Mouse (Mus musculus) thymus, postnatal 25 days (tissue): ENCODE results near the gene Aldob.
"Not testable (repeated sequence)": the region's sequence is repeated elsewhere in the genome, so short reads cannot be mapped to it uniquely, and the experiment has no call there.

Experiments
- DNase-seq: peaks from one replicate; pipeline ENCODE4 v3.0.0; 2022

Gene Aldob

DNA sequence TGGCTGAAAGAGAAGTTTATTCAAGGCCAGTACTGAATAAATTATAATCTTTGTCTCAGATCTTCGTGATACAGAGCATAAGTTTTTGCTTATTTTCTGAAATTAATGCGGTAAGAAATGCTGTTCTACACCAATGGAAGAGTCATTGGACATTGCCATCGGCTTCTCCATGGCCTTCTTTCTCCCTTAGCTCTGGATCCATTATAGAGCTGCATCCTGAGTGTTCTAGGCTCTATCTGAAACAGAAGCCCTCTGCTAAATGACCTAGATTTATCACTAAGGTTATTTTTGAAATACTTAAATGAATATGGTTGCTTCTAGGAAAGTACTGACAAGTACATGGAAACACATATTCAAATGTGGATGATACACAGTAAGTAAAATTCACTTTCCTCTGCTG, 14.3 kb downstream of the Aldob start:
- DNase-seq: no peak

DNA sequence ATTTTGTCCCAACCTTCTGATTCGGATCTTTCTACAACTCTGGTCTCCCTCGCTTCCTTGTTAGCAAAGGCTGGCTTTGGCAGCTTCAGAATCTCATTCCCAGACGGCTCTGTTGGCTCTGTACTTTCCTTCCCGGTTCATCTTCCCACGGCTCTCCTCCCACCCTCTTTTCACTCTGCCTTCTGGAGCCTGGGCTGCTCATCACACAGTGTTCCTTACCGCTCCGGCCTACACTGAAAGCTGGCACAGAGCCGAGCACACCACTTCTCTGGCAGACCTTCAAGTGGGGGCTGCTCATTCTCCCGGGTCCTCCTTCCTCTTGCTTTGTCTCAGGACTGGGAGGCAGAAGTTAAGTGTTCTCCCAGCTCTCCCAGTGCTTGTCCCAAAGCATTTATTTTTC, 26.8 kb downstream of the Aldob start:
- DNase-seq: no peak

GRCm38 (mm10) chr4:49521346-49521745, 28.0 kb downstream of the Aldob start:
- no peak for DNase-seq

GRCm38 (mm10) chr4:49520572-49521340, 28.6 kb downstream of the Aldob start, which contains the start of the genes Mrpl50 and Zfp189:
Mrpl50 (minus strand) TSS chr4:49521093.
Zfp189 (plus strand) TSS chr4:49521176.
- peak; percentile 91 for DNase-seq

- DNase-seq: no peak
These were observed 29.9 kb downstream of the Aldob start for GRCm38 (mm10) chr4:49519476-49519875.

DNA sequence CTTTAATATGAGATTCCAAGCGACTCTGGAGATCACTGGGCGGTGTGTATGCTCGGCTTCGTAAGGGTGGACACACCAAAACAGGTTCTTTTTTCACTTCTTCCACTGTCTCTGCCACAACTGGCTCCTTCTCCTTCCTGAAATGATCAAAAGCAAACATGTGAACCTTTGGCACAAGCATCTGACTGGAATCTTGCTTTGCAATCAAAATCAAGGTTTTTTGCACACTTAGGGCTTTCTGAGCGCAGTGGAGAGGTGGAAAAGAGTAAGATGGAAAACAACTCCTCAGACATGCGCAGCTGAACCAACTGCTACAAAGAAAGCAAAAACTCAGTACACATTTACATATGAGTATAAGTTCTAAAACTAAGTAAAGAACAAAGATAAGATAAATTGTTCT, 34.9 kb downstream of the Aldob start:
- DNase-seq: no peak

- DNase-seq: no peak
These were observed 36.7 kb downstream of the Aldob start for GRCm38 (mm10) chr4:49512636-49513035.

- DNase-seq: not testable (repeated sequence)
These were observed 39.0 kb downstream of the Aldob start for GRCm38 (mm10) chr4:49510236-49510835.

DNA sequence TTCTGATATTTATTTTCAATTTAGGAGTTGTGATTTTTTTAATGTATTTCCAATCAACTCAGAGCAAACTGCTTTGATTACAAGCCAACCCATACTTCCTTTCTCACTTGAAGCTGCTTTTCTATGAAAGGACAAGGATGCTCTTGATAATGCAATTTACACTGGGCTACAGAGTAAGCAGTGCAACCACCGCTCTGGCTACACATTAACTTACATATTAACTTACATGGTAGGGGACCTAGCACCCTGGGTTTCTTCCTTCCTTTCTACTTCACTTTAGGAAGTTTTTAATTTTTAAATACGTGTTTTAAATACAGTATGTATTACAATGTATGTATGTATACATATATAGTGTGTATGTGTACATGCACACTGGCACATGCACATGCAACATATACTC, 40.2 kb downstream of the Aldob start:
- DNase-seq: no peak

DNA sequence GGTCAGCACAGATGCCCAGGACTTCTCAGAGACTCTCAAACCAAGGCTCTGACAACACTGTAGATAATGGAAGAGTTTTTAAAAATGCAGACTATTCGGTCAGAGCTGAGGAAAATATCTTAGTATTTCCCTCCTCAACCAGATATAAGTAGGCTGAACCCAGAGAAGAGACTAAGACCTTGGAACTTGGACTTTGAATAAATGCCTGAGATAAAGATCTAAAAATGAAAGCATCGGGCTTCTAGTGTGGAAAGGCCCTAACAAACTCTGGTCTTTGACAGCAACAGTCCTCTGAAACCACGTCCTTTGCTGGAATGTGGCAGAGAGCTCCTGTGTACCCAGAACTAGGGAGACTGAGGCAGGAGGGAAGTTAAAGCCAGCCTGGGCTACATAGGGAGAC, 43.0 kb downstream of the Aldob start, which contains the start of gene Baat:
Gene Baat (minus strand): TSS at position 172 of the 400 bp plus-strand sequence.
- DNase-seq: no peak

DNA sequence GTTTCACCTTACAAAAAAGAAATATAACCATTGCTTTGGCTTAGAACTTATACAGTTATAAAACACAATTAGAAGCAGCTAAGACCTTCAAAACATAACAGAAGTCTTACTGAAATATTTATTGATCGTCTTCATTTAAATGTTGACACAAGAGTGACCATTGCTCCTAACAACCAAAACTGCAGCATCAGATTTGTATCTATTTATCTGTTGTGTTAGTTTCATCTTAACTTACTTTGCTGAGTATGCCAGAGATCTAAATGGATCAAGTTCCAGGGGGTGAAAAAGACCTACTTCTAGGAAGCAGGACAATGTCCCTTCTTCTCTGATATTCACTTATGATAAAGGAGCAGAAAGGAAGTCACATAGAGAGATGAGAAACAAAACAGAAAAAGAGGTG, 45.8 kb downstream of the Aldob start:
- no peak for DNase-seq
